Mouse (Mus musculus): ENCODE data around the gene Xpo5. TPM values are rescaled to one million over a fixed set of nuclear protein-coding genes. Genes with fewer than 3 reads are reported as not detected.

Xpo5 gene
- polyA plus RNA-seq, 1 experiment: 15.1 TPM

DNA sequence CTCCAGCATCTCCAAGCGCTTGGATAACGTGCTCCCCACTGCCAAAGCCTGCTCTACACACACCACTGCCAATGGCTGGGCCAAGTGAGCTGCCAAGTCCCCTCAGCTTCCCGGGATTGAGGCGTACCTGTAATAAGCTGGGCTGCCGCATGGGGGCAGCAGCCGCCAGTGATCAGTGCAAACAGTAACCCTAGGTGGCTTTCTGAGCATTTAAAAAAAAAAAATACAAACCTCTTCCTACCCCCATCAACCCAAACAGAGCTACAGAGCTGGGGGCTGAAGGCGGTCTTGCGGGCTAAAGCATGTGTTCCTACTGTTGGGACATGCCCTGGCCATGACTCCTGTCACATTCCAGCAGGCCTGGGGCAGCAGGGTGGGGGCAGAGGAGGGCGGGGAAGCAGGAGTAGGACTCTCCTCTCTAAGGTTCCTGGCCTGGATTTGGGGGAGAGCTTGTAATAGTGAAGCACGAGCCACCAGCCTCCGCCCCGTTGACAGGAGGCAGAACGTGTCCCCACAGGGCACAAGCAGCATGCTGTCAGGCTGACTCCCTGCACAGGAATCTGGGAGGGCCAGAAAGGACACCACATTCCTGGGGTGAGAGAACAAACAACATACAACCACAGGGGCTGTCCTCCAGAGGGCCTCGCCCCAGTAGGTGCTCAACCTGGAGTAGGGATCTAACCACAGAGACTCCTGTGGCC, 63.5 kb downstream of the Xpo5 start:
- 47% methylated on average over 14 of the region's 14 CpGs for WGBS
- Histone ChIP-seq H3K27ac (ENCODE audit: control insufficient read depth, insufficient read depth, low read depth, low read length, poor library complexity) (no peak overlapping the region), H3K4me1 (ENCODE audit: control insufficient read depth, insufficient read depth, low read length) (no peaks in the 10 kb centered on the region), H3K4me3 (replicated peaks; ENCODE audit: control insufficient read depth, low read depth, low read length) (no peak overlapping the region)
- TF ChIP-seq CTCF (IDR thresholded peaks at IDR 0.05; ENCODE audit: control insufficient read depth, insufficient read depth, low read length) (peak; percentile 85), POLR2A (IDR thresholded peaks at IDR 0.05; ENCODE audit: borderline replicate concordance, control insufficient read depth, low read depth, low read length) (no peak)

DNA sequence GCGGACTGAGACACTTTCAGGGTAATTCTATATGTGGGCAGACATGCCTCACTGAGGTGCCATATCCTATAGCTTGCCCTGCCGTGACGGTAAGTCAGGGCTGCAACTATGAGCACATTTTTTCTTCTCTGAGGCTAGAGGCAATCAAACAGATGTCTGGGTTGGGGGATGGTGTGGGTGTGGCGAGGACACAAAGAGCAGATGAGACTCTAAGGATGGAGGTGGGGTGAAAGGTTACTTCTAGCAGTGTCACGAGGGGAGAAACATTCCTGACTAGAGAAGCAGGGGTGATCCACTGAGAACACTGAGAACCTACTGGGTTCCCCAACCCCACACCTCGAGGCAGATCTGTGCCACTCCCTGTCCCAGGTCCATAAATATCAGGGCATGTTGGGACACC, 64.4 kb downstream of the Xpo5 start:
- 86% methylated on average over 6 of the region's 6 CpGs for WGBS
- no peak overlapping the region for H3K27ac ChIP-seq (ENCODE audit: control insufficient read depth, insufficient read depth, low read depth, low read length, poor library complexity)
- no peaks in the 10 kb centered on the region for H3K4me1 ChIP-seq (ENCODE audit: control insufficient read depth, insufficient read depth, low read length)
- no peak for TF ChIP-seq CTCF (IDR thresholded peaks at IDR 0.05; ENCODE audit: control insufficient read depth, insufficient read depth, low read length)
- no peak for TF ChIP-seq POLR2A (IDR thresholded peaks at IDR 0.05; ENCODE audit: borderline replicate concordance, control insufficient read depth, low read depth, low read length)
- H3K4me3 ChIP-seq (replicated peaks; ENCODE audit: control insufficient read depth, low read depth, low read length): no peak overlapping the region

- 89% methylated on average over 7 of the region's 7 CpGs for WGBS
- H3K4me3 ChIP-seq (replicated peaks; ENCODE audit: control insufficient read depth, low read depth, low read length): no peak overlapping the region
- no peak overlapping the region for H3K27ac ChIP-seq (ENCODE audit: control insufficient read depth, insufficient read depth, low read depth, low read length, poor library complexity)
- no peaks in the 10 kb centered on the region for H3K4me1 ChIP-seq (ENCODE audit: control insufficient read depth, insufficient read depth, low read length)
- no peak for TF ChIP-seq POLR2A (IDR thresholded peaks at IDR 0.05; ENCODE audit: borderline replicate concordance, control insufficient read depth, low read depth, low read length)
- no peak for TF ChIP-seq CTCF (IDR thresholded peaks at IDR 0.05; ENCODE audit: control insufficient read depth, insufficient read depth, low read length)
Measured at GRCm38 (mm10) chr17:46267511-46267910, 64.9 kb downstream of the Xpo5 start.

GRCm38 (mm10) chr17:46268026-46268720, 65.6 kb downstream of the Xpo5 start:
- WGBS: 83% methylated on average over 10 of the region's 10 CpGs

GRCm38 (mm10) chr17:46269771-46270534, 67.4 kb downstream of the Xpo5 start:
- no peaks in the 10 kb centered on the region for H3K4me1 ChIP-seq (ENCODE audit: control insufficient read depth, insufficient read depth, low read length)
- WGBS: 88% methylated on average over 19 of the region's 19 CpGs
- no peak overlapping the region for H3K4me3 ChIP-seq (replicated peaks; ENCODE audit: control insufficient read depth, low read depth, low read length)
- H3K27ac ChIP-seq (ENCODE audit: control insufficient read depth, insufficient read depth, low read depth, low read length, poor library complexity): no peak overlapping the region
- TF ChIP-seq POLR2A (IDR thresholded peaks at IDR 0.05; ENCODE audit: borderline replicate concordance, control insufficient read depth, low read depth, low read length) (no peak), CTCF (IDR thresholded peaks at IDR 0.05; ENCODE audit: control insufficient read depth, insufficient read depth, low read length) (no peak)

More at GRCm38 (mm10) chr17:46268026-46268720, 65.6 kb downstream of the Xpo5 start:
- Histone ChIP-seq H3K4me3 (replicated peaks; ENCODE audit: control insufficient read depth, low read depth, low read length) (no peak overlapping the region), H3K4me1 (ENCODE audit: control insufficient read depth, insufficient read depth, low read length) (no peaks in the 10 kb centered on the region), H3K27ac (ENCODE audit: control insufficient read depth, insufficient read depth, low read depth, low read length, poor library complexity) (no peak overlapping the region)
- TF ChIP-seq CTCF (IDR thresholded peaks at IDR 0.05; ENCODE audit: control insufficient read depth, insufficient read depth, low read length) (no peak), POLR2A (IDR thresholded peaks at IDR 0.05; ENCODE audit: borderline replicate concordance, control insufficient read depth, low read depth, low read length) (no peak)

GRCm38 (mm10) chr17:46272058-46272457, 69.5 kb downstream of the Xpo5 start:
- Histone ChIP-seq H3K27ac (ENCODE audit: control insufficient read depth, insufficient read depth, low read depth, low read length, poor library complexity) (no peak overlapping the region), H3K4me1 (ENCODE audit: control insufficient read depth, insufficient read depth, low read length) (no peaks in the 10 kb centered on the region), H3K4me3 (replicated peaks; ENCODE audit: control insufficient read depth, low read depth, low read length) (no peak overlapping the region)
- 88% methylated on average over 2 of the region's 2 CpGs for WGBS
- TF ChIP-seq POLR2A (IDR thresholded peaks at IDR 0.05; ENCODE audit: borderline replicate concordance, control insufficient read depth, low read depth, low read length) (no peak), CTCF (IDR thresholded peaks at IDR 0.05; ENCODE audit: control insufficient read depth, insufficient read depth, low read length) (no peak)

DNA sequence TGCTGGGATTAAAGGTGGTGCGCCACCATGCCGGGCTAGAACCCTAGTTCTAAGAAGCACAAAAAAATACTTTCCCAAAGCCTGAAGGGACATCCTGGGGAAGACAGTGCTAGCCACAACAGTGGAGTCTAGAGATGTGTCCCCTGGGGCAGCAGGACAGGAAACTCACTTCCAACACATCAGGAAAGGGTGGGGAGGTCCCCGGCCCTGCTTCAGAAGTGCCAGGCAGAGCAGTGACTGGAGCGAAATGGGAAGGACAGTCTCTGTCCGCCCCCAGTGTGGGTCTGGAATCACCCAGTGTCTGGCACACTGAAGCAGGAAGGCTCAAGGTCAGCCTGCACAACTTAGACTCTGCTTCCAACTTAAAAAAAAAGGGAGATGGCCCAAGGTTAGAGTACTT, 70.1 kb downstream of the Xpo5 start:
- Histone ChIP-seq H3K4me3 (replicated peaks; ENCODE audit: control insufficient read depth, low read depth, low read length) (no peak overlapping the region), H3K4me1 (ENCODE audit: control insufficient read depth, insufficient read depth, low read length) (no peaks in the 10 kb centered on the region), H3K27ac (ENCODE audit: control insufficient read depth, insufficient read depth, low read depth, low read length, poor library complexity) (no peak overlapping the region)
- TF ChIP-seq POLR2A (IDR thresholded peaks at IDR 0.05; ENCODE audit: borderline replicate concordance, control insufficient read depth, low read depth, low read length) (no peak), CTCF (IDR thresholded peaks at IDR 0.05; ENCODE audit: control insufficient read depth, insufficient read depth, low read length) (no peak)
- WGBS: 87% methylated on average over 5 of the region's 5 CpGs

DNA sequence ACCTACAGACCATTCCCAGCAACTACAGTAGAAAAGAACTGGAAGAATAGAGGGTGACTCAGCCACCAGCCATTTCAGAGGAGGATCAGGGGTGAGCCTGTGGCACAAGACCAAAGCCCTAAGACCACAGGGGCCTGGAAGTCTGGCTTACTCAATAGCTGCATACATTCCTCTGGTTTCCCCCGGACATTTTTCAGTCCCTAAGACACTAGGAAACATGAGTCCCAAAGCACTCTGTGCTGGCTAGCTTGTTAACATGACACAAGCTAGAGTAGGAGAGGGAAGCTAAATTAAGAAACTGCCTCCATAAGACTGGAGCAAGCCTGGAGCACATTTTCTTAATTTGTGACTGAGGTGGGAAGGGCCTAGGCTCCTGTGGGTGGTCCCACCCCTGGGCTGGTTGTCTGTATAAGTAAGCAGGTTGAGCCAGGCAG, 71.2 kb downstream of the Xpo5 start:
- WGBS: 76% methylated on average over 1 of the region's 1 CpGs
- TF ChIP-seq POLR2A (IDR thresholded peaks at IDR 0.05; ENCODE audit: borderline replicate concordance, control insufficient read depth, low read depth, low read length) (no peak), CTCF (IDR thresholded peaks at IDR 0.05; ENCODE audit: control insufficient read depth, insufficient read depth, low read length) (no peak)

More for the DNA sequence above, 71.2 kb downstream of the Xpo5 start:
- H3K4me1 ChIP-seq (ENCODE audit: control insufficient read depth, insufficient read depth, low read length): no peaks in the 10 kb centered on the region
- H3K27ac ChIP-seq (ENCODE audit: control insufficient read depth, insufficient read depth, low read depth, low read length, poor library complexity): no peak overlapping the region
- H3K4me3 ChIP-seq (replicated peaks; ENCODE audit: control insufficient read depth, low read depth, low read length): no peak overlapping the region

Data from bone marrow, adult 2 months (tissue).